ENCODE assay signal across 12 mouse cellular contexts in genomic region chr4:43427501-43428179, GRCm38 (mm10). TPM values are rescaled to one million over a fixed set of nuclear protein-coding genes. Genes with fewer than 3 reads are reported as not detected.
DNase-seq lines count a peak whose midpoint lies in the region; ATAC-seq and TF ChIP-seq lines count a peak whose summit lies in the region.
"Had no signal": no experiment of that assay in that cellular context is flagged by ENCODE, and none has a peak within 500 bp of the region (broad histone marks: within the 10 kb centered on the region; RNA-seq: fewer than 3 reads in every experiment).

No protein-coding gene starts in this region.

- no peak overlapping the region; the same call in 1 of the 2 replicates for H3K4me2 ChIP-seq in heart, embryonic 11.5 days
- no peak overlapping the region for H3K4me2 ChIP-seq in liver, embryonic 12.5 days
- H3K4me2 ChIP-seq: lung, embryonic 14.5 days had no signal

- H3K9me3 ChIP-seq in heart, embryonic 11.5 days (replicated peaks; ENCODE audit: control insufficient read depth, low read length), result no peaks in the 10 kb centered on the region
- H3K9me3 ChIP-seq in E14TG2a.4 (ENCODE audit: low read length), result no peaks in the 10 kb centered on the region
- H3K9me3 ChIP-seq in liver, embryonic 12.5 days (replicated peaks), result no peaks in the 10 kb centered on the region

- WGBS in heart, embryonic 11.5 days (ENCODE audit: insufficient replicate concordance), result 20% methylated on average over 23 of the region's 23 CpGs
- WGBS in liver, embryonic 12.5 days (ENCODE audit: insufficient replicate concordance), result 17% methylated on average over 22 of the region's 23 CpGs

- peaks cover 15% of the 10 kb centered on the region for H3K36me3 ChIP-seq in heart, embryonic 11.5 days (ENCODE audit: control insufficient read depth, insufficient read depth, low read length)
- peaks cover 35% of the 10 kb centered on the region for H3K36me3 ChIP-seq in E14TG2a.4 (ENCODE audit: insufficient read depth, low read length)
- H3K36me3 ChIP-seq in liver, embryonic 12.5 days, result peaks cover 3% of the 10 kb centered on the region; the same call in 1 of the 2 replicates

- DNase-seq in heart, postnatal 10 days, result no peak
- no peak for DNase-seq in left cerebral cortex, postnatal 10 days (ENCODE audit: extremely low spot score in 1 of 2, low spot score in 2 of 2)
- no peak for DNase-seq in adrenal gland, postnatal 4 days (ENCODE audit: low spot score in 2 of 2)
- DNase-seq: lung, embryonic 14.5 days; right cerebral cortex, postnatal 14 days had no signal

- ATAC-seq in heart, embryonic 11.5 days (replicated peaks; ENCODE audit: insufficient number of reproducible peaks, low FRiP score, low TSS enrichment), result no peak
- peak; percentile 85 for ATAC-seq in granulocyte monocyte progenitor cell, adult 5-6 weeks (replicated peaks; ENCODE audit: poor library complexity, severe bottlenecking)
- 0 out of 2 replicates have a peak, but pooled peaks have one; percentile 11 for ATAC-seq in monocyte, adult 5-6 weeks (replicated peaks; ENCODE audit: insufficient number of reproducible peaks, low FRiP score, low TSS enrichment, poor library complexity, severe bottlenecking)
- no peak for ATAC-seq in liver, embryonic 12.5 days

- H3K9ac ChIP-seq in heart, embryonic 11.5 days (ENCODE audit: low read depth, low read length), result 0 out of 2 replicates have a peak overlapping the region, but pooled peaks have one; percentile 22
- no peak overlapping the region for H3K9ac ChIP-seq in liver, embryonic 12.5 days
- H3K9ac ChIP-seq: lung, embryonic 14.5 days had no signal

- no peak overlapping the region for H3K4me3 ChIP-seq in heart, embryonic 11.5 days (ENCODE audit: low read depth, low read length)
- H3K4me3 ChIP-seq in E14TG2a.4 (replicated peaks; ENCODE audit: low read length), result peak overlapping the region; percentile 70
- no peak overlapping the region for H3K4me3 ChIP-seq in liver, embryonic 12.5 days

- intact Hi-C loops in heart, postnatal 10 days (cut with DNase I), result no loop called here
- intact Hi-C loops in left cerebral cortex, postnatal 10 days (cut with DNase I), result no loop called here

- H3K27me3 ChIP-seq in heart, embryonic 11.5 days (ENCODE audit: control insufficient read depth, insufficient read depth, low read length), result peaks cover 62% of the 10 kb centered on the region
- H3K27me3 ChIP-seq in E14TG2a.4 (ENCODE audit: insufficient read depth, low read length), result peaks cover 75% of the 10 kb centered on the region
- H3K27me3 ChIP-seq in liver, embryonic 12.5 days (replicated peaks), result peaks cover 85% of the 10 kb centered on the region

- H3K4me1 ChIP-seq in heart, embryonic 11.5 days (ENCODE audit: control insufficient read depth, insufficient read depth, low read length), result peaks cover 15% of the 10 kb centered on the region
- H3K4me1 ChIP-seq in E14TG2a.4 (replicated peaks; ENCODE audit: low read depth, low read length), result peaks cover 48% of the 10 kb centered on the region
- H3K4me1 ChIP-seq in liver, embryonic 12.5 days, result peaks cover 14% of the 10 kb centered on the region

- no peak for TF ChIP-seq CTCF in E14TG2a.4 (conservative IDR thresholded peaks at IDR 0.05; ENCODE audit: low read length)

- no peak overlapping the region for H3K27ac ChIP-seq in heart, embryonic 11.5 days (ENCODE audit: low read depth, low read length)
- no peak overlapping the region for H3K27ac ChIP-seq in liver, embryonic 12.5 days

RNA-seq across cellular contexts. Expression of gene Fam166b, which starts 1.3 kb away (rescaled TPM):
- 0.23 TPM in 1 of 2 replicates, not detected in the other for polyA plus RNA-seq in heart, embryonic 11.5 days (2014; fragmentation: Nextera tagmentation; extraction: Ambion mirVana)
- total RNA-seq in heart, postnatal 10 days (2021), result under 1 TPM in 1 of 2 experiments, not detected in 1; 0.62 TPM
- not detected in 2 replicates for total RNA-seq in granulocyte monocyte progenitor cell, adult 5-6 weeks (2014; fragmentation: Nextera tagmentation)
- not detected in 2 replicates for total RNA-seq in granulocyte monocyte progenitor cell, adult 5-6 weeks (2017)
- 1.1 to 2.8 TPM in 2 of 3 replicates, not detected in the other for total RNA-seq in monocyte, adult 5-6 weeks (2017)
- not detected in 2 replicates for polyA plus RNA-seq in liver, embryonic 12.5 days (2016; fragmentation: Nextera tagmentation; extraction: Ambion mirVana)
- total RNA-seq in left cerebral cortex, postnatal 10 days (2021), result under 1 TPM in 1 of 2 experiments, not detected in 1; 0.30 TPM
- total RNA-seq in adrenal gland, postnatal 4 days (2021), result under 1 TPM in 1 of 2 experiments, not detected in 1; 0.25 TPM
- total RNA-seq: gastrocnemius, adult 18-20 months; MEL had no signal

RNA-seq across cellular contexts. Expression of gene Tesk1, which starts 14.1 kb away (rescaled TPM):
- 5.0 and 6.1 TPM in 2 replicates for polyA plus RNA-seq in heart, embryonic 11.5 days (2014; fragmentation: Nextera tagmentation; extraction: Ambion mirVana)
- total RNA-seq in heart, postnatal 10 days (2021), result 10 to 100 TPM; 42.3 to 42.6 TPM
- total RNA-seq in granulocyte monocyte progenitor cell, adult 5-6 weeks (2014; fragmentation: Nextera tagmentation), result 6.9 and 24.2 TPM in 2 replicates
- total RNA-seq in granulocyte monocyte progenitor cell, adult 5-6 weeks (2017), result 5.9 and 7.4 TPM in 2 replicates
- total RNA-seq in monocyte, adult 5-6 weeks (2017), result 12.8 to 21.7 TPM (median 12.9 TPM) in 3 replicates
- 2.8 and 3.2 TPM in 2 replicates for polyA plus RNA-seq in liver, embryonic 12.5 days (2016; fragmentation: Nextera tagmentation; extraction: Ambion mirVana)
- 10 to 100 TPM; 71.7 to 74.2 TPM for total RNA-seq in left cerebral cortex, postnatal 10 days (2021)
- 10 to 100 TPM; 57.3 to 60.5 TPM for total RNA-seq in adrenal gland, postnatal 4 days (2021)

RNA-seq across cellular contexts. Expression of gene Cd72, which starts 26.8 kb away (rescaled TPM):
- polyA plus RNA-seq in heart, embryonic 11.5 days (2014; fragmentation: Nextera tagmentation; extraction: Ambion mirVana), result 1.8 and 3.3 TPM in 2 replicates
- under 1 TPM; 0.45 to 0.60 TPM for total RNA-seq in heart, postnatal 10 days (2021)
- 7.7 and 11.1 TPM in 2 replicates for total RNA-seq in granulocyte monocyte progenitor cell, adult 5-6 weeks (2014; fragmentation: Nextera tagmentation)
- 7.0 and 9.1 TPM in 2 replicates for total RNA-seq in granulocyte monocyte progenitor cell, adult 5-6 weeks (2017)
- 76.6 to 146 TPM (median 108 TPM) in 3 replicates for total RNA-seq in monocyte, adult 5-6 weeks (2017)
- polyA plus RNA-seq in liver, embryonic 12.5 days (2016; fragmentation: Nextera tagmentation; extraction: Ambion mirVana), result 1.1 TPM in 2 replicates
- 1 to 10 TPM in 1 of 2 experiments, not detected in 1; 1.2 TPM for total RNA-seq in left cerebral cortex, postnatal 10 days (2021)
- 1 to 10 TPM in 1 of 2 experiments, under 1 TPM in 1; 0.95 to 2.1 TPM for total RNA-seq in adrenal gland, postnatal 4 days (2021)

RNA-seq across cellular contexts. Expression of gene Rusc2, which starts 45.9 kb away (rescaled TPM):
- 6.3 and 7.8 TPM in 2 replicates for polyA plus RNA-seq in heart, embryonic 11.5 days (2014; fragmentation: Nextera tagmentation; extraction: Ambion mirVana)
- 10 to 100 TPM; 42.9 to 61.4 TPM for total RNA-seq in heart, postnatal 10 days (2021)
- total RNA-seq in granulocyte monocyte progenitor cell, adult 5-6 weeks (2014; fragmentation: Nextera tagmentation), result 1.3 and 2.9 TPM in 2 replicates
- 1.7 and 1.9 TPM in 2 replicates for total RNA-seq in granulocyte monocyte progenitor cell, adult 5-6 weeks (2017)
- 0.43 to 7.6 TPM in 2 of 3 replicates, not detected in the other for total RNA-seq in monocyte, adult 5-6 weeks (2017)
- polyA plus RNA-seq in liver, embryonic 12.5 days (2016; fragmentation: Nextera tagmentation; extraction: Ambion mirVana), result 1.7 and 1.9 TPM in 2 replicates
- total RNA-seq in left cerebral cortex, postnatal 10 days (2021), result 100 to 1,000 TPM; 151 to 154 TPM
- total RNA-seq in adrenal gland, postnatal 4 days (2021), result 10 to 100 TPM; 29.7 to 34.5 TPM

RNA-seq across cellular contexts. Expression of gene Sit1, which starts 55.9 kb away (rescaled TPM):
- polyA plus RNA-seq in heart, embryonic 11.5 days (2014; fragmentation: Nextera tagmentation; extraction: Ambion mirVana), result not detected in 2 replicates
- under 1 TPM in 1 of 2 experiments, not detected in 1; 0.38 TPM for total RNA-seq in heart, postnatal 10 days (2021)
- total RNA-seq in granulocyte monocyte progenitor cell, adult 5-6 weeks (2014; fragmentation: Nextera tagmentation), result not detected in 2 replicates
- not detected in 2 replicates for total RNA-seq in granulocyte monocyte progenitor cell, adult 5-6 weeks (2017)
- 0.49 to 5.0 TPM (median 0.64 TPM) in 3 replicates for total RNA-seq in monocyte, adult 5-6 weeks (2017)
- polyA plus RNA-seq in liver, embryonic 12.5 days (2016; fragmentation: Nextera tagmentation; extraction: Ambion mirVana), result not detected in 2 replicates
- not detected for total RNA-seq in left cerebral cortex, postnatal 10 days (2021)
- not detected for total RNA-seq in adrenal gland, postnatal 4 days (2021)
- total RNA-seq: gastrocnemius, adult 18-20 months had no signal
- polyA plus RNA-seq: lung, embryonic 14.5 days had no signal

Comparison
In these comparisons a context has a peak if more than half of its experiments do, and no peak if none do; other contexts are left out.
1. ATAC-seq: peak in granulocyte monocyte progenitor cell, adult 5-6 weeks (single experiment) and monocyte, adult 5-6 weeks (single experiment); none in heart, embryonic 11.5 days (single experiment) and liver, embryonic 12.5 days (single experiment).